Mouse (Mus musculus) G1E (cell line): ENCODE results near the gene Crybb3. TPM values are rescaled to one million over a fixed set of nuclear protein-coding genes. Genes with fewer than 3 reads are reported as not detected.

Experiments
- ATAC-seq: 2 replicates; pipeline ENCODE4 v1.8.0; 2016; ENCODE audit warnings: mild to moderate bottlenecking; ENCODE audit not compliant: insufficient number of reproducible peaks, poor library complexity, low FRiP score, severe bottlenecking; ENCODE audit errors: extremely low read depth
- DNase-seq: peaks from one replicate; pipeline ENCODE4 v3.0.0; 2012; ENCODE audit warnings: low spot score
- H3K27me3 ChIP-seq: 2 replicates; pipeline ENCODE4 v1.6.1; 2012; ENCODE audit warnings: mild to moderate bottlenecking, low read length, inconsistent platforms; ENCODE audit not compliant: insufficient read depth
- H3K36me3 ChIP-seq: replicated peaks from 2 replicates; pipeline ENCODE3; 2012; ENCODE audit warnings: mild to moderate bottlenecking, inconsistent platforms
- H3K4me1 ChIP-seq: 2 replicates; pipeline ENCODE4 v1.6.1; 2012; ENCODE audit warnings: low read depth, low read length, inconsistent platforms, mixed read lengths; ENCODE audit not compliant: insufficient read depth
- H3K4me3 ChIP-seq: 2 replicates; pipeline ENCODE4 v1.5.1; 2012; ENCODE audit warnings: low read depth, mild to moderate bottlenecking, inconsistent platforms, low read length, moderate library complexity, mixed read lengths
- H3K9me3 ChIP-seq: replicated peaks from 2 replicates; pipeline ENCODE4 v1.6.1; 2012; ENCODE audit warnings: inconsistent platforms
- CTCF ChIP-seq: IDR thresholded peaks from 2 replicates; pipeline ENCODE4 v1.5.1; 2012; ENCODE audit warnings: low read depth, low read length, inconsistent platforms, mixed read lengths
- GATA1 ChIP-seq: IDR thresholded peaks from 2 replicates; pipeline ENCODE4 v1.6.1; 2012; ENCODE audit warnings: borderline replicate concordance, low read length, inconsistent platforms, mixed read lengths
- GATA2 ChIP-seq: IDR thresholded peaks from 2 replicates; pipeline ENCODE4 v1.6.1; 2012; ENCODE audit warnings: low read depth, low read length, inconsistent platforms, borderline replicate concordance
- POLR2AphosphoS5 ChIP-seq: IDR thresholded peaks from 2 replicates; pipeline ENCODE4 v1.6.1; 2012; ENCODE audit warnings: low read depth, low read length, inconsistent platforms; ENCODE audit not compliant: insufficient replicate concordance
- TAL1 ChIP-seq: conservative IDR thresholded peaks from 2 replicates; pipeline ENCODE4 v1.6.1; 2012; ENCODE audit warnings: low read depth, low read length, inconsistent platforms, mixed read lengths
- polyA plus RNA-seq: library from polyadenylated mRNA; stranded (reverse); fragments of >175 nt; gene quantifications from 2 replicates; pipeline ENCODE4 v1.2.3, GENCODE M21; 2012
- total RNA-seq, 2 experiments: library from RNA; stranded (forward) in 1 of 2; stranded (reverse) in 1 of 2; fragments of 200-1000 nt in 1 of 2; fragments of >200 nt in 1 of 2; fragmentation: Nextera tagmentation in 1 of 2; gene quantifications; 2 replicates each; pipeline ENCODE4 v1.2.3; 2014 to 2017

Gene Crybb3
- total and polyA plus RNA-seq, 3 experiments: not detected

GRCm38 (mm10) chr5:113086439-113086838, 5.1 kb upstream of the Crybb3 start:
- Histone ChIP-seq H3K4me1 (no peaks in the 10 kb centered on the region), H3K27me3 (no peaks in the 10 kb centered on the region), H3K9me3 (peaks cover 91% of the 10 kb centered on the region), H3K36me3 (no peaks in the 10 kb centered on the region), H3K4me3 (no peak overlapping the region)
- TF ChIP-seq TAL1: no peak
- no peak for TF ChIP-seq GATA2
- TF ChIP-seq GATA1: no peak
- TF ChIP-seq POLR2AphosphoS5: no peak
- ATAC-seq (no peak), DNase-seq (no peak)

- TF ChIP-seq TAL1 (no peak), GATA2 (no peak), GATA1 (no peak)
- no peak overlapping the region for H3K4me3 ChIP-seq
- H3K9me3 ChIP-seq: peaks cover 91% of the 10 kb centered on the region
- no peak for DNase-seq
- H3K36me3 ChIP-seq: no peaks in the 10 kb centered on the region
- no peaks in the 10 kb centered on the region for H3K4me1 ChIP-seq
- H3K27me3 ChIP-seq: no peaks in the 10 kb centered on the region
- ATAC-seq: no peak
Observed at GRCm38 (mm10) chr5:113085931-113086330, 4.5 kb upstream of the Crybb3 start.

- Histone ChIP-seq H3K27me3 (no peaks in the 10 kb centered on the region), H3K4me1 (no peaks in the 10 kb centered on the region), H3K4me3 (no peak overlapping the region), H3K9me3 (peaks cover 91% of the 10 kb centered on the region), H3K36me3 (no peaks in the 10 kb centered on the region)
- no peak for DNase-seq
- no peak for TF ChIP-seq POLR2AphosphoS5
- TF ChIP-seq CTCF: no peak
- TF ChIP-seq GATA1: no peak
- no peak for TF ChIP-seq TAL1
- ATAC-seq: no peak
Observed at GRCm38 (mm10) chr5:113084309-113084708, 2.9 kb upstream of the Crybb3 start.

GRCm38 (mm10) chr5:113082356-113083168, 1.2 kb upstream of the Crybb3 start:
- ATAC-seq (no peak), DNase-seq (no peak)
- Histone ChIP-seq H3K4me1 (no peaks in the 10 kb centered on the region), H3K27me3 (no peaks in the 10 kb centered on the region), H3K36me3 (no peaks in the 10 kb centered on the region), H3K9me3 (peaks cover 91% of the 10 kb centered on the region), H3K4me3 (no peak overlapping the region)
- TF ChIP-seq GATA2 (no peak), GATA1 (no peak), POLR2AphosphoS5 (no peak), TAL1 (no peak), CTCF (no peak)

GRCm38 (mm10) chr5:113081020-113081419, 364 bp downstream of the Crybb3 start:
- H3K9me3 ChIP-seq: peaks cover 89% of the 10 kb centered on the region
- peak overlapping the region; percentile 17; the same call in 1 of the 2 replicates for H3K4me3 ChIP-seq
- DNase-seq: no peak
- H3K36me3 ChIP-seq: no peaks in the 10 kb centered on the region
- no peak for TF ChIP-seq GATA2
- H3K4me1 ChIP-seq: no peaks in the 10 kb centered on the region
- no peak for ATAC-seq
- H3K27me3 ChIP-seq: peaks cover 2% of the 10 kb centered on the region; the same call in 1 of the 2 replicates

- no peak for TF ChIP-seq POLR2AphosphoS5
- TF ChIP-seq GATA1: no peak
- TF ChIP-seq CTCF: no peak
- no peak for TF ChIP-seq TAL1
- TF ChIP-seq GATA2: no peak
- Histone ChIP-seq H3K27me3 (peaks cover 2% of the 10 kb centered on the region; the same call in 1 of the 2 replicates), H3K9me3 (peaks cover 89% of the 10 kb centered on the region), H3K4me3 (no peak overlapping the region), H3K4me1 (no peaks in the 10 kb centered on the region), H3K36me3 (no peaks in the 10 kb centered on the region)
- no peak for ATAC-seq
- no peak for DNase-seq
Observed at GRCm38 (mm10) chr5:113079783-113080182, 1.6 kb downstream of the Crybb3 start.

GRCm38 (mm10) chr5:113078686-113079085, 2.7 kb downstream of the Crybb3 start:
- no peak overlapping the region for H3K4me3 ChIP-seq
- ATAC-seq: no peak
- H3K4me1 ChIP-seq: no peaks in the 10 kb centered on the region
- DNase-seq: no peak
- peaks cover 2% of the 10 kb centered on the region; the same call in 1 of the 2 replicates for H3K27me3 ChIP-seq
- no peaks in the 10 kb centered on the region for H3K36me3 ChIP-seq
- TF ChIP-seq TAL1 (no peak), POLR2AphosphoS5 (no peak), CTCF (no peak), GATA1 (no peak), GATA2 (no peak)
- peaks cover 88% of the 10 kb centered on the region for H3K9me3 ChIP-seq
